Mouse (Mus musculus) embryo, embryonic 11 days (tissue): ENCODE results near the gene Dgkh.

ENCODE experiments used
- DNase-seq: peaks from one replicate; pipeline ENCODE4 v3.0.0-alpha.2; 2015

Gene Dgkh

DNA sequence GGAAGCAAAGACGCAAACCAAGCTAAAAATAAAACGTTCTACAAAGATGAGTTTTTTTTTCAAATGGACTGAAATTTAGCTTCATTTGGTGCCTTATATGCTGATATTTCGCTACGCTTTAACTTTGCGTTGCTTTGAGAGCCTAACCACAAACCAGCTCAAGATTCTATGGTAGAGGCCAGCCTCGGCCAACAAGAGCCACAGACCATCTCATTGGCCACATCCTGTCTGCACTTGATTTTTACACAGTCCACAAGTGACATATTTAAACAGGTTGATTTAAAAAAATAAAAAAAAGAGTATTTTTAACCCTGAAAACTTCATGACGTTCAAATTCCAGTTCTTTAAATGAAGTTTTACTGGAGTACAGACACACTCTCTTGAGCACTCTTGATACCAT is 16.5 kb downstream of the Dgkh start:
- no peak for DNase-seq

DNA sequence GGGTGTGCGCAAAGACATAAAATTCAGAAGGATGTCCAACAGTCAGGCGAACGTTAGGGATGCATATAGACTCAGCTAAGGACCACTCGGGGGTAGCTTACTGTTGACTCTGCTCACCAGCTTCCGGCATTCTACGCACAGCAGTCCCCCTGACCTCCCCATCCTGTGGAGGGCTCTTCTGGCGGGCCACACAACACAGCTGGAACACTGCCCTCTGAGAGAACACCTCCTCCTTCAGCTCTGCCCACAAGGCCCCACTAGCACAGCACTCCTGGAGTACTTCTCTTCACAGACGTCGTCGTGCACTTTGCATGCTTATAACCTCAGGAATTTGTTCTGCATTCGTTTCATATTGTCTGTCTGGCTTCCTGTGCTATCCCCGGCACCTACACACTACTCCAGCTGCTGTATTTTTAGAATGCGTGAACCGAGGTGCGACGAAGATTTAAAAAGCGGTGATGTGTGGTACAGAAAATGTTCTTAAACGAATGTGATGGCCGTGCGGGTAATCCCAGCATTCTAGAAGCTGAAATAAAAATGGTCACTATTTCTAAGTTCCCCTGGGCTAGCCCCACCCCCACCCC is 19.9 kb downstream of the Dgkh start:
- DNase-seq: no peak

DNA sequence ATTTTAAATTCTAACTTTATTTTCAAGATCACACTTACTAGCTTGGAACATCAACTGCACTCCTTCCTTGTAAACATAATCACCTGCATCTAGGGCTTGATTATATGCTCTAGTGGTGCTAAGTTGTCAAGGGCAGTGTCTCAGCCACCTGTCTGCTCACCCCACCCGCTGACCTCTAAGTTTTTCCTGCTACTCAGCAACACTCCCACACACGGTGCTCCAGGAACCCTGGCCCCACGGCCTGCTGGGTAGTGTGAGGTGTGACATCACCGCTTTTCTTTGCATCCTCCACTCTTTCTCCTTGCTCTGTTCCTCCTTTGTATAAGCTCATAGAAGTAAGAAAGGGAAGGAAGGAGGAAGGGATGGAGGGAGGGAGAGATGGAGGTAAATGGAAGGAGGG is 21.9 kb downstream of the Dgkh start:
- DNase-seq: no peak

DNA sequence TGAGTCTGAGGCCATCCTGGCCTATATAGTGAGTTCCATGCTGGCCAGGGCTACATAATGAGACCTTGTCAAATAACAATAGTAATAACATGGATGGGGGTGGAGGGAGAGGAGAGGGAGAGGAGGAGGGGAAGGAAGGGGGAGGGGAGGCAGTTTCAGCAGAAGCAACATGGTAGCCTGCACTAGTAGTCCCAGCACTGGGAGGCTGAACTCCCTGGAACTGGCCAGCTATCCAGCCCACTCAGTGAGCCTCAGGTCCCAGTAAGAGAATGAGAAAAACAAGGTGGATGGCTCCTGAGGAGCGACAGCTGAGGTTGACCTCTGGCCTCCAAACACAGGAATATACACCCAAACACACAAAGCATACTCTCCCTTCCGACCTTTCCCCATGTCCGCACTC is 27.0 kb downstream of the Dgkh start:
- DNase-seq: no peak

DNA sequence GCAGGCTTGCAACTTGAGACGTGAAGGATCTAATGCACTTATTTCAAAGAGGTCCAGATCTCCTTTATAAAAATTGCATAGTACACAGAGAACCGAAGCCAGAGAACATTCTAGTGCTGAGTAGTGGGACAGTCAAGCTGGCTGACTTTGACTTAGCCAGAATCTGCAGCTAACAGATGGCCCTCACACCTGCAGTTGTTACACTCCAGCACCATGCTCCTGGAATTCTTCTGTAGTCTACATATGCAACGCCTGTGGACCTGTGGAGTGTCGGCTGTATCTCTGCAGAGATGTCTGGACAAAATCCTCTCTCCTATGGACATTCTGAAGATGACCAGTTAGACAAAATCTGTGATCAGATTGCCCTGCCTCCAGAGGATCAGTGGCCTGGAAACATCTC is 28.6 kb downstream of the Dgkh start:
- no peak for DNase-seq

DNA sequence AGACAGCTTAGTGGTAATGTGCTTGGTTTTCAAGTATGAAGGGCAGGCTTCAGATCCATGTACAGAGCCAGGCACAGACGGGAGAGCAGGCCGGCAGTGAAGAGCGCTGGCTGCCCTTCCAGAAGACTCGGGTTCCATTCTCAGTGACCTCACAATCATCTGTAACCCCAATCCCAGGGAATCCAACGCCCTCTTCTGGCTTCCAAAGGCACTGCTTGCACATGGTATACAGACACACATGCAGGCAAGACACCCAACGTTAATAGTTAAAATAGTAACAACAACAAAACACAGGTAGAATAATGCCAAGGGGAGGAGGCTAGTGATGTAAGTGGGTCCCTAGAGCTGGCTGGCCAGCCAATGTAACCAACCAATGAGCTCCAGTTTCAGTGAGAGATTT is 29.2 kb downstream of the Dgkh start:
- no peak for DNase-seq

DNA sequence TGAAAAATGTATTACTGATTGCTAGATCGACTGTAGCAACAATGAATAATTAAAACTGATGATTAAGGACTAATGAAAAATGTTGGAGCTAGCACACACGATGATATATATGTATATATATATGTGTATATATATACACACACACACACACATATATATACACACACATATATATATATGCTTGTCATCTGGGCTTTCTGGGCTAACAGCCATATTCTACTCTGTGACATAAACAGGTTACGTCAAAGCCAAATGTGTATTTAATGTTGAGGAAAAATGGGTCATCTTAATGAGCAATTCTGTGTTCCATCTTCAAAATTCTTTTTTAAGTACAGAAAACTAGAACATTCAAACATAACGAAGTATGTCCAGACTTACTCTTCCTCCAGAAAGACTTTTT is 30.5 kb downstream of the Dgkh start:
- DNase-seq: no peak

DNA sequence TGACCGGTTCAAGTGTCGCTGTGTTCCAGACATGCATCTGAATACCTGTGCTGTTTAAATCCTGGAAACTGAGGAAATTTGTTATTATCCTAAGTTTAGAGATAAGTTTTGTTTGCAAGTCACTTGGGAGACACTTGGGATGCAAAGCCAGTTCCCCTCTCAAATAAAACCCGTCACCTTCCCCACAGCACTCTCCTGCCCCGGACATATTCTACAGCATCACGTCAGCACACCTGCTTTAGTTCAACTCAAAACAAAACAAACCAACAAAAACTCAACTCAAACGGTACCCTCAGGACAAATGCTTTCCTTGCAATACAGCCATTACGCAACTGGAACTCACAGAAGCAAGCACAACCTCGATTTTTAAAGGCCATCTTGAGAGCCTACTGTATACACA is 31.1 kb downstream of the Dgkh start:
- DNase-seq: no peak

DNA sequence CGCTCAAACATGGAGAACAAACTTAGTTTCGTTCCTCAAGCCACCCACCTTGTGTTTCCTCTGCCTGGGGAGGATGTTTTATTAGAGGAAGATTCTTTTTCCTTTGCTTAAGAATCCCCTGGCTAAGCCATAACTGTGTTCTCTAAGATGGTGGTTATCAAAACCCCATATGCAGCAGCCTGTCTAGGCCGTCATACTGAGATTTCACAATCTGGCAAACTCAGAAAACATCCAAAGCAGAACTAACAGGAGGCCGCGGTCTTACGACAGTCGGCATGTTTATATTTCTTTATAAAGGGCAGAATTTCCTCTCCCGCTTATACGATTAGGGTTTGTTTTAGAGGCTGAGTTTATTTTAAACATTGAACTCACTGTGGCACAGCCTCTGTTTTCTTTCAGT is 31.5 kb downstream of the Dgkh start:
- DNase-seq: no peak

DNA sequence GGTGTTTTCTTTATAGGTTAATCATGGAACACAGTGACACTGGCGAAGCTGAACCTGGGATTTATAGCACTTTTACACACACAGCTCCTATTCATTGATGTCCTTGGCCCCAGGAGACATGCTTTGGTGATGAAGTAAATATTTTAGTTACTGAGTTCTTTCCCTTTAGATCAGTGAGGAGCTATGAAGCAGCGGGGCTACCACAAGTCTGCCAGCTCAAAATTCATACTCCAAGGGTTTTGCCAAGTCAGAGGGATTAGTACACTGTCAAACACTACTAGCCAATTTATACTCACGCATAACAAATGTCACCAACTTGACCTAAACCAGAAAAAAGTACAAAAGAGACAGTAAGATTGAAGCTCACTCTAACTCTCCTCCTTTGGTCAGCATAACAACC is 32.9 kb downstream of the Dgkh start:
- no peak for DNase-seq

DNA sequence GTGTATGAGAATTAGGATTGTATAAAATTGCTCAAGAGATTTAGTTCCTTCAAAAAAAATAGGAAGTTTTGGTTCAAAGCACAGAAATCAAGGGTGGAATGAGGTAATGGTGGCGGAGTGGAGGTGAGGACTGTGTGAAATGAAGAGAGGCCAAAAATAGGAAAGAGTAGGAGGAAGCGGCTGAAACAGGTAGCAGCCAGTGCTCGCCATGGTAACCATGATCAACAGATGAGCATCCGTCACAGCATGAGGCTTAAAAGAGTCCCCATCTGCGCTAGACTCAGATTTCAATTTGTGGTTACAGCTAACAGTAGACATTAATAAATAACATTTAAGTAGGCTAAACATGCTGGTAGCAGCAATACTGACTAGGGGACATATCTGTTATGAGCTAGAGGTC is 33.4 kb downstream of the Dgkh start:
- DNase-seq: no peak

DNA sequence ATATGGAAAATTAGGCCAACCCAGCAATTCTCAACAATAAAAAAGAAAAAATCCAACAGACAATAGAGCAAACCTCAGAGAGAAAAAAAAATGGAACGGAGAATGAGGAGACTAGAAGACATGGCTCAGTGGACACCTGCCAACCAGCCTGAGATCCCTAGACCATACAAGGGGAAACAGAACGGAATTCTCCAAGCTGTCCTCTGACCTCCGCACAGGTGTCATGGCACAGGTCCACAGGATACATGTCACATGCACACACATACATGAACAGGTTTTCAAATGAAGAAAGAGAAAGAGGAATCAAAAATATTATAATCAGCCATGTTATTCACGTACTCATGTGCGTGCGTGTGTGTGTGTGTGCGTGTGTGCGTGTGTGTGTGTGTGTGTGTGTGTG is 38.5 kb downstream of the Dgkh start:
- no peak for DNase-seq

DNA sequence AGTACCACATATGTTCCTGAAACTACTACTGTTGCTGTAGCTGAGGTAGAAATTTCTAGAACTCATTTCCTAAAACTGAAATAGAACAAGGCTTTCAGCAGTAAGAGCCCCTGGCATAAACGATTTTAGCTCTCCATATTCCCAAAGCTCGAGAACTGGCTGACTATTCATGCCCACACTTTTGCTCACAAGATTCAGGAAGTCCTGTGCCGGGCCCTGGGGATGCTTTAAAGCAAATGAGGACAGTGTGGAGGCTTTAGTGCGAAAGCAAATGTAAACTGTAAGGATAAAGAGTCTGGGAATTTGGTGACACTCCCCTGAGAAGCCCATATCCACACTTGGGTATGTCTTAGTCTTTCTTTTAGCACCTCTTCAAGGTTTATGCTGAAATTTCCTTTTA is 40.0 kb downstream of the Dgkh start:
- DNase-seq: no peak

DNA sequence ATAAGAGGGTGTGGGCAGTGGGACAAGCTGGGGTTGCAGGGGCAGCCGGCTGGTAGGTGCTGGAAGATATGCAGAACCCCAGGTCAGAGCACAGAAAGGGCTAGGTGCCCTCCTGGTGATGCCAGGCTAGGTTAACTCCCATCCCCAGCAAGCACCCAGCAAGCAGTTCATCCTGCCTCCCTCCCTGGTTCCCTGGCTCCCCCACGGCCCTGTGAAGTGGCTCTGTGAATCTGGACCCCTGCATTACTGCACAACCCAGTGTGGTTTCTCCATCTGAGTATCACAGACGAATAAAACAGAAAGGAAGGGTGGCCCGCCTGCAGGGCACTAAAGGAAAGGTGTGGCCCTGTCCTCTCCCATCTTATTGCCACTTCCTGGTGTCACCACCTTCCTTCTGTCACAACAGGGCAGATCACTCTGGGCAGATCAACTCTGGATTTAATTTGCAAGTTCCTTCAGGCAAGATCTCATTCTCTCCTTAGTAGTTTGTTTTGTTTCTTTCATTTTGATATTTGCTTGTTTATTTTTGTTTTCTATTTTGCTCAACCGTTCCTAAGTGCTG is 40.6 kb downstream of the Dgkh start:
- no peak for DNase-seq

DNA sequence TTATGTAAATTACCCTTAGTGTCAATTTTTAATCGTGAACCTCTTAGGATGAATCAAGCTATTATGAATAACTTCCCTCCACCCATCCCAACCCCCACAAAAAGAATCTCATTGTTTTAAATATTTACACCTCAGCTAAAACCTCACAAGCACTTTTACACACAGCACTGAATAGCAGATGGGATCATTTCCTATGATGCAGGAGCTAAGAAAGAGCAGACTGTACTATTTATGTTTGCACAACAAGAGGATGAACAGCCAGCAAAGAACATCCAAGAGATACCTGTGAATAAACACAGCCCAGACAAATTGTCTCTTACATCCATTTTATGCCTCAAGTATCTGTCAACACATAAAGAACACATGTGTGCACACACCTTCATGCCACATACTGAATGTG is 41.7 kb downstream of the Dgkh start:
- no peak for DNase-seq

DNA sequence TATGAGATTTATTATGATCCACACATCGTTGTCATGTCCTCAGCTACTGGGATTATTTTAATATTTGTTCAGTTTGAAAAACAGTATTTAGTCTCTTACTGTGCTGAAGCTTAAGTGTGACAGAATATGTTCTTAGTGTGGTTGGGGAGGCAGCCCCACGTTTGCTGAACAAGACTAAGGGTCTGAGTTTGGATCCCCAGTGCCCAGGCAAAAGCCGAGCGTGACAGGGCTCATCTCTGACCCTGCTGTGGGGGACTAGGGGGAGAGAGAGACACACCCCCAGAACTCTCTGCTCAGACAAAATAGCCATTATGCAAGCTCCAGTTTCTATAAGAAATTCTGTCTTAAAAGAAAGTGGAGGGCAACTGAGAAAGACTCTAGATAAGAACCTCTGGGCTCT is 42.2 kb downstream of the Dgkh start:
- DNase-seq: no peak

DNA sequence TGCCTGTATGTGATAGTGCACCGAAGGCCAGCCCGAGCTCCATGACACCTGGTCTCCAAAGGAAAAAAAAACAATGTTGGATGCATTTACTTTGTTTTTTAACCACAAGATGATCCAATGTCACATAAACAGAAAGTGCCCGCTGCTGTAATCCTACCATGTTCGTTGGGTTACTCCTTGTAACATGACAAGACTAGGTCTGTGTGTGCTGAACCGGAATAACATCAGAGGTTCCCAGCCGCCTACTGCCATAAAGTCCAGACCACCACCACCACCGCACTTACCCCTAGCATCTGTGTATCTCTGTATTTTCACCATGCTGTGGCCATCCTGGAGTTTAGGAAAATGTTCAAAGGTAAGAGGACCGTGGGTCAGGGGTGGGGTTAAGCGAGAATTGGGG is 42.6 kb downstream of the Dgkh start:
- DNase-seq: no peak

DNA sequence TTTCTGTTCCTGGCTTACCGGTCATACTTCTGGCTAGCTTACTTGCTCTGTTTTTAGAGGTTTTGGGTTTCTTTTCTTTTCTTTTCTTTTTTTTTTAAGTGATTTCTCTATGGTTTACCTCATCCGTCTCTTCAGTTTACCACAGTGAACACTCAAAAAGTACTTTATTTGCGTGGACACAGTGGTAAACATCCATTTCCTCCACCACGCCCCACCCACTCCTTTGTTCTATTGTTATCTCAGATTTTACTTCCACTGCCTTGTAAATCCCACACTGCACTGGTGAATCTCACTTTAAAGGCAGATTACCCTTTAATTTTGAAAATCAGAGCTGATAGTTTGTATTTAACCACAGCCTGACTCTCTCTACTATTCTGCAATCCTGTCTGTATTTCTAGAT is 44.9 kb downstream of the Dgkh start:
- no peak for DNase-seq

DNA sequence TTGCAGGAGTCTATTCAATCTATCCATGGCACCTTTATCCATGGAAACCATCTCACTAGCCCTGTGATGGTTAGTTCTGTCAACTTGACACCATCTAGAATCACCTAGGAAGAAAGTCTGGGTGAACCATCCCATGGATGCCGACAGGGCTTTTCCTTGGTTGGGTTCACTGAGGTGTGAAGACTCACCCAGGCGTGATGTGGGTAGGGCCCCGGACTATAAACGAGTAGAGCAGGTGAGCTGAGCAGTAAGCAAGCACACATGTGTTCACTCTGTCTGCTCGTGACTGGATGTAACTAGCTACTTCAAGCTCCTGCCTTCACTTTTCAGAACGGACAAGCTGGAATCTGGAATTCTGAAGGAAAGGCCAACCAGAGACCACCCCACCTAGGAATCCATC is 45.9 kb downstream of the Dgkh start:
- DNase-seq: no peak

DNA sequence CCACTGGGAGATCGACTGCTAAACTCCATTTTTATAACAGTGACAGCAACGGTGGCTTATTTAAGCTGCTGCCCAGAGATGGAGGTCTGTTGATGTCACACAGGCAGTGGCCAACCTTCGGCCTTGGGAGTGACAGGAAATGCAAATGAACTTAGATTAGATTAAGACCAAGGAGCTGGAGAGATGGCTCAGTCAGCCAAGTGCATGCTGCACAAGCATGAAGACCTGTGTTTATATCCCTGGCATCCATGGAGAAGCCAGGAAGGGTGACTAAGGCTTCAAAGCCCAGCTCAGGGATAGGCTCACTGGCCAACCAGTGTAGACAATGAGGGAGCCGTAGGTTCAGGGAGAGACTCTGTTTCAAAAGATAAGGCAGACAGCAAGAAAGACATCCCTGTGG is 48.4 kb downstream of the Dgkh start:
- no peak for DNase-seq

DNA sequence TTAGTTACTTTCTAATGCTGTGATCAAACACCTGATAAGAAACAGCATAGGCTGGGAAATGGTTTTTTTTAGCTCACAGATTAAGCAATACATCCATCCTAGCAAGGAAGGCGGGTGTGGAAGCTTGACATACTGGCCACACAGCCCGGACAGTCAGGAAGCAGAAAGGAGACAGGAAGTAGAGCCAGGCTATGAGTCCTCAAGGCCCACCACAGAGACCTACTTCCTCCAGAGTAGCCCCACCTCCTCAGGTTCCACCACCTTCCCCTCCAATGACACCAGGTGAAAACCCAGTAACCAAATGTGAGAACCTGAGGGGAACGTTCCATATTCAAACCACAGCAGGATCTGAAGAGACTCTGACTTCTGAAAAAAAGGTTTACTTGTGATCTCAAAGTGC is 53.6 kb downstream of the Dgkh start:
- no peak for DNase-seq

DNA sequence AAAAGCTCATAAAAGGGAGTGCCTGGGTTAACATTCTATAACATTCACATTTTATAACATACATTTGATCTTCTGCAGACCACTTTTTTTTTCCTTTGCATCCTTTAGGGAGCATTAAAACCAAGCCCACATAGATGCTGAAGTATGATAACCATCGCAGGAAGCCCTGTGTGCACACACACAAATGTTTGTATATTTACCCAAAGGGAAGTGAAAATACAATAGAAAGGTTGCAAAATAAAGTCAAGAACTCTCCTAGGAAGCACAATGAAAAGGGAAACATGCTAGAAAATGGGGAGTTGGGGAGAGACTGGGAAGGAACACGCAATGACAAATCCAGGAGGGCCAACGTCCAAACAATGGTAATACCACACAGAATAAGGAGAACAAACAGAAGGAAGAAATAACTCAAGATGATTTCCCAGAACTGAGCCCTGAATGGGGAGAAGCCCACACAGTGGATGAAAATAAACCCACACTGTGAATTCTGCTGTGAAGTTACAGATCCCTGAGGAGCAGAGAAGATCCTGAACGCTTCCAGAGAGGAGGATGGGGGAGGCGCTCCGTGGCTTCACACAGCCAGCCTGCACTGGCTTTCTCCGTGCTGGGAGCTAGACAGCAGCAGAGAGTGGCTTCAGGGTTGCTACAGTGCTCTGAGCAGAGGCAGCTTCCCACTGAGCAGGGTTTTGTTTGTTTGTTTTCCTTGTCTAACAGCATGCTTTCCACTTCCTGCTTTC is 54.6 kb downstream of the Dgkh start:
- DNase-seq: peak; percentile 44

DNA sequence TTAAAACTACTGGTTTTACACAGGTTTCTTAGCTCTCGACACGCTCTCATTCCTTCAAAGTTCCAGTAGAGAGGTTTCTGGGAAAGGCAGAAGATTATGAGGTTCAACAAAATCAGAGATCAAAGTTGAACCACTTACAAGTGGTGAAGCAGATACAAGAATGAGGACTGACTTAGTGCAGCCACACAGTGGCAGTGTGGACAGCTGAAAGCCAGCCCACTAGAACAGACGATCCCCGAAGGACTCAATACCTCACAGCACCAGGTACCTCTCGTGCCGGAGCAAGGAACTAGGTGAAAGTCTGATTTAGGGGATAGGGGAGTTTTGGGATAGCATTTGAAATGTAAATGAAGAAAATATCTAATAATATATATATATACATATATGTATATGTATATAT is 56.1 kb downstream of the Dgkh start:
- DNase-seq: peak; percentile 43

DNA sequence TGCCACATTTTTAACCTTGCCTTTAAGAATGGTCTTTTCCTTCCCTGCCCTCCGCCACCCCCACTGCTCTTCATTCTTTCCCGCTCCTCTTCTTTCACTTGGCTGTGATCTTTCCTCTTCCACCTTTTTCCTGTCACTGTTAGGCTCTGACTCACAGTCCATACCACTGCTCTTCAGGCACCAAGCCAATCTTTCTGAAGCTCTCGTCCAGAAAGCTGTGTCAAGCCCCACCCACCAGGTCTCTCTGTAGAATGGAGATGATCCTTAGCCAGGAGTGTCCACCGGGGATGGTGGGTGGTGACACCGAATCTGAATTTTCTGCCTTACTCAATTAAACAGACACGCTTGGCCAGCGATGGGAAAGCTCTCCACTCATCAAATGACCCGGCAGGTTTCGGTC is 58.0 kb downstream of the Dgkh start:
- no peak for DNase-seq

DNA sequence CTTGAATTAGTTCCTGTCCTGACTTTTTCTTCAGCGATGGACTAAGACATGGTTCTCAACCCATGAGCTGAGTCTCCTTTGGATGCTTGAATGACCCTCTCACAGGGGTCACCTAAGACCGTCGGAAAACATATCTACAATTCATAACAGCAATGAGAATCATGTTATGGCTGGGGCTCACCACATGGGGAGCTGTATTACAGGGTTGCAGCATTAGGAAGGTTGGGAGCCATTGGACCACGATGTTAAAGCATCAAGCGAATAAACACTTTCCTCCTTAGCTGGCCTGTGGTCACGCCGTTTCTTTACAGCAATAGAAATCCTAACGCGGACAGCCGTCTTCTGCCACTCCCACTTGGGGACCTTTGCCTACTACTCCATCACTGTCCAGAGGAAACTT is 62.6 kb downstream of the Dgkh start:
- peak; percentile 30 for DNase-seq
